Mouse (Mus musculus) embryonic fibroblast, embryonic 13.5 days (primary cell): ENCODE measurements around the gene Mrpl58. TPM values are rescaled to one million over a fixed set of nuclear protein-coding genes. Genes with fewer than 3 reads are reported as not detected.
"Not testable (repeated sequence)": the region's sequence is repeated elsewhere in the genome, so short reads cannot be mapped to it uniquely, and the experiment has no call there.

Experiments
- H3K27ac ChIP-seq: 2 replicates; pipeline ENCODE4 v1.5.1; 2012; ENCODE audit warnings: low read length, control low read depth, inconsistent platforms; ENCODE audit not compliant: insufficient read depth
- H3K4me1 ChIP-seq: 2 replicates; pipeline ENCODE4 v1.6.1; 2011; ENCODE audit warnings: low read length; ENCODE audit not compliant: control insufficient read depth, insufficient read depth
- H3K4me3 ChIP-seq: 2 replicates; pipeline ENCODE4 v1.5.1; 2011; ENCODE audit warnings: mild to moderate bottlenecking, control low read depth, low read length; ENCODE audit not compliant: insufficient read depth
- CTCF ChIP-seq: IDR thresholded peaks from 2 replicates; pipeline ENCODE4 v1.5.1; 2011; ENCODE audit warnings: mild to moderate bottlenecking, control low read depth, low read length, moderate library complexity, borderline replicate concordance; ENCODE audit not compliant: insufficient read depth
- POLR2A ChIP-seq: IDR thresholded peaks from 2 replicates; pipeline ENCODE4 v1.6.1; 2011; ENCODE audit warnings: low read depth, mild to moderate bottlenecking, control low read depth, low read length, moderate library complexity
- polyA plus RNA-seq: library from polyadenylated mRNA; stranded (reverse); fragments of >200 nt; gene quantifications from 2 replicates; pipeline ENCODE4 v1.2.4, GENCODE M21; 2011; ENCODE audit warnings: low read depth; ENCODE audit not compliant: missing spikeins, insufficient read length

Gene Mrpl58
- polyA plus RNA-seq, 1 experiment, result 46.6 TPM

DNA sequence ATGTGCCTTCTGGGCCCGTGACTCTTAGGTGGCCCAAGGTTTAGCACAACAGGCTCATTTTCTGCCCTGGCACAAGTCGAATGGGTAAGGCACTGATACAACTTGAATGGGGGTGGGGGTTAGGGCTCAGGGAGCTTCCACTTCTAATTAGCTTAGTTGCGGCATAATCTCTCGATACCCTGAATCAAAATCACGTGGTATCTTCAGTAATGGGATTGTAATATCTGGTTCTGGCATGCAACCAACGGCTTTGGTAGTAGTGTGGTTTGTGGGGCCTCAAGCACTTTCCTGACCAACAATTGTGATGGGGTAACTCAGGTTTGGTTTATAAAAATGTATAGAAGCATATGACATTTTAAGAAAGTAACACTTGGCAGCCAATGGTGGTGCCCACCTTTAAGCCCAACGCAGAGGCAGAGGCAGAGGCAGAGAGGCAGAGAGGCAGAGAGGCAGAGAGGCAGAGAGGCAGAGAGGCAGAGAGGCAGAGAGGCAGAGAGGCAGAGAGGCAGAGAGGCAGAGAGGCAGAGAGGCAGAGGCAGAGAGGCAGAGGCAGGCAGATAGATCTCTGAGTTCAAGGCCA lies 48.8 kb downstream of the Mrpl58 start:
- TF ChIP-seq CTCF (no peak), POLR2A (no peak)
- H3K4me1 ChIP-seq, result no peaks in the 10 kb centered on the region
- H3K27ac ChIP-seq, result no peak overlapping the region
- no peak overlapping the region for H3K4me3 ChIP-seq

DNA sequence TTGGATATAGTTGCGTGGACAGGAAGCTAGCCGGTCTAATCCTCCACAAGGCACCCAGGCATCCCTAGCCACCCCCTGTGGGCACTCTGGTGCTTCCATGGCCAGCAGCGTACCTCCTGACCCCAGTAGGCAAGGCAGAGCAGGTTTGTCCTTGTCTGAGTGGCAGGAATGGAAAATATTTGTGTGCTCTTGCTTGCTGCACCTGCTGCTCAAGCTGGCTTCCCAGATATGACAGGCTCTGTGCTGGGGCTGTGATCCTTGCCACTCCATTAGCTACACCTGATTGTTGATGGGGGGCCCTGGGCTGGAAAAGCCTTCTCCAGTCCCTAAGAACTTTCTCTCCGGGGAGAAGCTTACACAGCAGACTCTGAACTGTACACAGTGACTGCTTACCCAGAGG lies 49.8 kb downstream of the Mrpl58 start:
- no peak for TF ChIP-seq CTCF
- no peak for TF ChIP-seq POLR2A
- Histone ChIP-seq H3K4me3 (no peak overlapping the region), H3K4me1 (no peaks in the 10 kb centered on the region), H3K27ac (no peak overlapping the region)

DNA sequence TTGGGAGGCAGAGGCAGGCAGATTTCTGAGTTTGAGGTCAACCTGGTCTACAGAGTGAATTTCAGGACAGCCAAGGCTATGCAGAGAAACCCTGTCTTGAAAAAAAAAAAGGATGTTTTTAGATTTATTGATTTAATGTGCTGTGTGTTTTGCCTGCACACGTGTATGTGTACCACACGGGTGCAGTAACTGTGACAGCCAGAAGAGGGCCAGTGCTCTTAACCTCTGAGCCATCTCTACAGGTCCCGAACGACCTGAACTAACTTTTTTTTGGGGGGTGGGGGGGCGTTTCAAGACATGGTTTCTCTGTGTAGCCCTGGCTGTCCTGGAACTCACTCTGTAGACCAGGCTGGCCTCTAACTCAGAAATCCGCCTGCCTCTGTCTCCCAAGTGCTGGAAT lies 51.3 kb downstream of the Mrpl58 start:
- H3K4me3 ChIP-seq, H3K4me1 ChIP-seq, H3K27ac ChIP-seq: not testable (repeated sequence)

DNA sequence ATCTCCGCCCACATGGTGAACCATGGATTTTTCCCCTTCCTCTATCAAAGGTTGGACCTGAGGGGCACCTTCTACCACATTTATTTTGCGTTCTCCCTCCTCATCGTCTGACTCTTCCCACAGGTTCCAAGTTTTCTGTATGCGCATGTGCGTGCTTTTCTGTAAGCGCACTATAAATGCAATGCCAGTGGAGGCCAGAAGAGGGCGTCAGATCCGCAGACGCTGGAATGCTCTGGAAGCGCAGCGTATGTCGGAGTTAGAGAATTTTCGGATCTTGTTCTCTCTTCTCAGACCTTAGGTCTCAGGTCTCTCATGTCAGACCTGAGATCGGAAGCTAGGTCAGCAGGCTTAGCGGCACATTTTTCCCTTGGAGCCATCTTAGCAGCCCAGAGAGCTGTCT lies 52.1 kb downstream of the Mrpl58 start:
- H3K4me3 ChIP-seq, result no peak overlapping the region
- H3K4me1 ChIP-seq, result no peaks in the 10 kb centered on the region
- no peak for TF ChIP-seq CTCF
- TF ChIP-seq POLR2A, result no peak
- no peak overlapping the region for H3K27ac ChIP-seq

DNA sequence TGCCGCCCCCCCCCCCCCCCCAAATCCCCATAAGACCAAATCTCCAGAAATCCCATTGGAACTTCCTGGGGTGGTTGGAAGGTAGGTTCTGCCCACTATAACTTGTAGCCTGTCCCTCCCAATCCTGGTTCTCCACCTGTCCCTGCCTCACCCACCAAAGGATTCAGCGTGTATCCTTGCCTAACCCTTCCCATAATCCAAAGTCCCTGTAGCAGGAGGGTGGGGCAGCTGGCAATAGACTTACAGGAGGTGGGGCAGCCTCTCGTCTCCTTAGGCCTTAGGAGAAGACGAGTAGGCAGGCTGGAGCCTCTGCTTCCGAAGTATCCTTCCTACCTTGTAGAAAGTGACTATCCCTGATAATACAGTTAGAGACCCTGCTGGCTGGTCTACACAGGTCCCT lies 52.6 kb downstream of the Mrpl58 start:
- no peaks in the 10 kb centered on the region for H3K4me1 ChIP-seq

DNA sequence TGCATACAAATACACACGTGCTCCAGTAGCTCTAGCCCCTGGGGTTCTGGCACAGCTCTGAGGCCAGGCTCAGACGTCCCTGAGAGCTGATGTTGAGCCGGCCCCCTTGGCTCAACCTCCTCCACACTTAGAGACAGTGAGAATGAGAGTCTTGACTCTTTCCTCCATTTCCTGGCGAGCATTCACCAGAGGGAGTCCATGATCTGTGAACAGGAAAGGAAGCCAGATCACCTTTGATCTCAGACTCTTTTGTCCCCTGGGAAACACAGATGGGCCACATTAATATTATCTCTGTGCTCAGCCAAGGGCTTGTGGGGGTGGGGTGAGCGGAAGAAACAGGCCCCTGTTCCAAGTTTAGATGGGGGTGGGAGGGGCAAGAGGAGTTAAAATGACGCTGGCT lies 53.9 kb downstream of the Mrpl58 start:
- Histone ChIP-seq H3K4me1 (no peaks in the 10 kb centered on the region), H3K27ac (no peak overlapping the region), H3K4me3 (no peak overlapping the region)
- TF ChIP-seq POLR2A (no peak), CTCF (no peak)

More for the DNA sequence above, 52.6 kb downstream of the Mrpl58 start:
- no peak overlapping the region for H3K27ac ChIP-seq
- H3K4me3 ChIP-seq, result no peak overlapping the region
- no peak for TF ChIP-seq POLR2A
- no peak for TF ChIP-seq CTCF

DNA sequence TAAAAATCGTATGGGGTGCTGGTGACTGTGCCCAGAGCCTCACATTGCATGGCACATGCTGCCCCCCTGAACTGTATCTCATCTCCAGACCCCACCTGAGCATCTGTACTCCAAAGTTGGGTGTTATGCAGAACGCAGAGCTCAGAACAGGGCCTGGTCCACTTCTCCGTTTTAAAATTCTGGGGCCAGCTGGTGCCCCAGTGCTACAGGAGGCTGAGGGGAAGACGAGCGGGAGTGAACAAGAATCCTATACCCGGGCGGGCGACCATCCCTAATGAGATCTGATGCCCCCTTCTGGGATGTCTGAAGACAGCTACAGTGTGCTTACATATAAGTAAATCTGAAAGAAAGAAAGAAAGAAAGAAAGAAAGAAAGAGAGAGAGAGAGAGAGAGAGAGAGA lies 57.4 kb downstream of the Mrpl58 start:
- no peaks in the 10 kb centered on the region for H3K4me1 ChIP-seq
- H3K27ac ChIP-seq, result no peak overlapping the region
- H3K4me3 ChIP-seq, result no peak overlapping the region
- TF ChIP-seq CTCF, result no peak

DNA sequence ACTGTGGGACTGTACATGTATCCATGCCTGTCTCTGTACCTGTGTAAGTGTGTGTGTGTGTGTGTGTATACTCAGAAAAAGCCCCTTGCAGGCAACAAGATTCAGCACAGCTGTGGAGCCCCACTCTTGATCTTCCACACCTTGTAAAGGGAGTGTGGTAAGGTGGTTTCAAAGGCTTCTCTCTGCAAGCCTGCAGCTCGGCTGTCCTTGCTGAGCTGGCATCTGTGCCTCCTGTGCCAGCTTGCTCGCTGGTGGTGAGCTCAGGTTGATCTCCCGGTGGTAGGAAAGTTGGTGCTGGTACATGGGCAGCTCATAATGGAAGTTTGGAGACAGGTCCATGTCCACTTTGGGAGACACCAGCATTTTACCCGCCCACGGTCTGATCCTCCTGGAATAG lies 58.3 kb downstream of the Mrpl58 start:
- H3K4me3 ChIP-seq, result no peak overlapping the region

More for the DNA sequence above, 58.3 kb downstream of the Mrpl58 start:
- no peak overlapping the region for H3K27ac ChIP-seq
- TF ChIP-seq CTCF, result no peak
- TF ChIP-seq POLR2A, result no peak
- no peaks in the 10 kb centered on the region for H3K4me1 ChIP-seq

Other genes starting within 250 kb of the Mrpl58 start
- 22.3 and 23.4 TPM in 2 replicates for gene Slc9a3r1, start 240.4 kb upstream of the Mrpl58 start, polyA plus RNA-seq
- 11.6 and 13.3 TPM in 2 replicates for gene Tmem104, start 216.3 kb upstream of the Mrpl58 start, polyA plus RNA-seq
- 13.3 and 20.7 TPM in 2 replicates for gene Nat9, start 215.9 kb upstream of the Mrpl58 start, polyA plus RNA-seq
- not detected in 2 replicates for gene Grin2c, start 136.5 kb upstream of the Mrpl58 start, polyA plus RNA-seq
- gene Fdxr, start 126.7 kb upstream of the Mrpl58 start, polyA plus RNA-seq, result 4.1 and 6.4 TPM in 2 replicates
- 0.15 TPM in 1 of 2 replicates, not detected in the other for gene Fads6, start 106.1 kb upstream of the Mrpl58 start, polyA plus RNA-seq
- gene Otop2, start 96.6 kb upstream of the Mrpl58 start, polyA plus RNA-seq, result not detected in 2 replicates
- gene Ush1g, start 81.7 kb upstream of the Mrpl58 start, polyA plus RNA-seq, result 0.15 TPM in 1 of 2 replicates, not detected in the other
- gene Otop3, start 69.0 kb upstream of the Mrpl58 start, polyA plus RNA-seq, result not detected in 2 replicates
- 3.2 and 5.9 TPM in 2 replicates for gene Hid1, start 36.0 kb upstream of the Mrpl58 start, polyA plus RNA-seq
- 24.2 and 29.5 TPM in 2 replicates for gene Cdr2l, start 21.8 kb upstream of the Mrpl58 start, polyA plus RNA-seq
- gene Atp5h, start 16.2 kb downstream of the Mrpl58 start, polyA plus RNA-seq, result 334 and 405 TPM in 2 replicates
- 15.9 and 18.2 TPM in 2 replicates for gene Kctd2, start 16.4 kb downstream of the Mrpl58 start, polyA plus RNA-seq
- not detected in 2 replicates for gene Trim80, start 36.8 kb downstream of the Mrpl58 start, polyA plus RNA-seq
- not detected in 2 replicates for gene Slc16a5, start 58.7 kb downstream of the Mrpl58 start, polyA plus RNA-seq
- 7.1 and 8.2 TPM in 2 replicates for gene Armc7, start 71.9 kb downstream of the Mrpl58 start, polyA plus RNA-seq
- gene Nt5c, start 88.1 kb downstream of the Mrpl58 start, polyA plus RNA-seq, result 54.2 and 76.2 TPM in 2 replicates
- 141 and 164 TPM in 2 replicates for gene Jpt1, start 110.6 kb downstream of the Mrpl58 start, polyA plus RNA-seq
- gene Sumo2, start 132.5 kb downstream of the Mrpl58 start, polyA plus RNA-seq, result 408 and 505 TPM in 2 replicates
- gene Nup85, start 160.7 kb downstream of the Mrpl58 start, polyA plus RNA-seq, result 68.0 and 81.1 TPM in 2 replicates
- gene Mrps7, start 200.2 kb downstream of the Mrpl58 start, polyA plus RNA-seq, result 31.0 and 36.5 TPM in 2 replicates
- 17.0 and 30.3 TPM in 2 replicates for gene Gga3, start 200.3 kb downstream of the Mrpl58 start, polyA plus RNA-seq
- 22.3 and 26.6 TPM in 2 replicates for gene Mif4gd, start 209.2 kb downstream of the Mrpl58 start, polyA plus RNA-seq
- gene Slc25a19, start 224.5 kb downstream of the Mrpl58 start, polyA plus RNA-seq, result 13.6 and 14.0 TPM in 2 replicates